ENCODE assay signal across 10 mouse cellular contexts in genomic region chr3:85115959-85116543, GRCm38 (mm10).
A peak's percentile ranks its signal among the peaks of the same experiment; 100 is the strongest.
DNase-seq lines count a peak whose midpoint lies in the region; ATAC-seq lines count a peak whose summit lies in the region.
"Had no signal": no experiment of that assay in that cellular context is flagged by ENCODE, and none has a peak within 500 bp of the region (broad histone marks: within the 10 kb centered on the region; RNA-seq: fewer than 3 reads in every experiment).

No protein-coding gene starts in this region.

- WGBS in heart, embryonic 10.5 days, result 50% methylated on average over 7 of the region's 7 CpGs
- WGBS in neural tube, embryonic 14.5 days, result 60% methylated on average over 7 of the region's 7 CpGs

- H3K9me3 ChIP-seq in heart, embryonic 10.5 days, result no peaks in the 10 kb centered on the region
- no peaks in the 10 kb centered on the region for H3K9me3 ChIP-seq in neural tube, embryonic 14.5 days (ENCODE audit: control insufficient read depth, low read length)
- H3K9me3 ChIP-seq: liver, embryonic 13.5 days had no signal

- no peak overlapping the region for H3K9ac ChIP-seq in neural tube, embryonic 14.5 days (replicated peaks; ENCODE audit: low read depth, low read length)
- H3K9ac ChIP-seq: liver, embryonic 13.5 days had no signal

- no peaks in the 10 kb centered on the region for H3K36me3 ChIP-seq in heart, embryonic 10.5 days
- no peaks in the 10 kb centered on the region for H3K36me3 ChIP-seq in neural tube, embryonic 14.5 days (ENCODE audit: control insufficient read depth, insufficient read depth, low read length)
- H3K36me3 ChIP-seq: liver, embryonic 13.5 days had no signal

- no peak overlapping the region for H3K4me3 ChIP-seq in heart, embryonic 10.5 days
- no peak overlapping the region for H3K4me3 ChIP-seq in neural tube, embryonic 14.5 days (ENCODE audit: low read depth, low read length)
- H3K4me3 ChIP-seq: liver, embryonic 13.5 days had no signal

- peaks cover 6% of the 10 kb centered on the region; the same call in 1 of the 2 replicates for H3K4me1 ChIP-seq in heart, embryonic 10.5 days
- no peaks in the 10 kb centered on the region for H3K4me1 ChIP-seq in neural tube, embryonic 14.5 days (ENCODE audit: control insufficient read depth, insufficient read depth, low read length)
- H3K4me1 ChIP-seq: liver, embryonic 13.5 days had no signal

- DNase-seq in heart, adult 18-20 months, result peak; percentile 41 to 56
- DNase-seq in heart, embryonic 10.5 days (ENCODE audit: low spot score), result no peak
- peak; percentile 50 for DNase-seq in retina, postnatal 1 day
- DNase-seq in retina, embryonic 14.5 days (ENCODE audit: low spot score), result no peak
- DNase-seq in heart, postnatal 4 days, result peak; percentile 63
- no peak for DNase-seq in thymus, postnatal 25 days
- DNase-seq: liver, embryonic 13.5 days had no signal

- H3K27ac ChIP-seq in heart, embryonic 10.5 days, result no peak overlapping the region
- no peak overlapping the region for H3K27ac ChIP-seq in neural tube, embryonic 14.5 days (ENCODE audit: low read depth, low read length)
- H3K27ac ChIP-seq: liver, embryonic 13.5 days had no signal

- peak; percentile 75; the same call in 1 of the 2 replicates for ATAC-seq in neural tube, embryonic 14.5 days (ENCODE audit: low read depth)
- ATAC-seq in CD4-positive, CD25-positive, alpha-beta regulatory T cell, adult 4 months, result no peak
- ATAC-seq: activated CD4-positive, CD25-positive, alpha-beta regulatory T cell, adult 4 months had no signal

- H3K4me2 ChIP-seq in neural tube, embryonic 14.5 days (ENCODE audit: low read depth, low read length), result no peak overlapping the region
- H3K4me2 ChIP-seq: liver, embryonic 13.5 days had no signal

- H3K27me3 ChIP-seq in heart, embryonic 10.5 days (ENCODE audit: insufficient read depth, poor library complexity, severe bottlenecking), result no peaks in the 10 kb centered on the region
- H3K27me3 ChIP-seq in neural tube, embryonic 14.5 days (ENCODE audit: control insufficient read depth, insufficient read depth, low read length), result no peaks in the 10 kb centered on the region
- H3K27me3 ChIP-seq: liver, embryonic 13.5 days had no signal

Comparison
In these comparisons a context has a peak if more than half of its experiments do, and no peak if none do; other contexts are left out.
1. DNase-seq: peak in heart, adult 18-20 months (2 of 2), retina, postnatal 1 day (single experiment) and heart, postnatal 4 days (single experiment); none in heart, embryonic 10.5 days (single experiment), retina, embryonic 14.5 days (single experiment) and thymus, postnatal 25 days (single experiment).